Mouse (Mus musculus) MEL (cell line): ENCODE data around the gene Mrnip.

ENCODE experiments used
- GATA1 ChIP-seq: IDR thresholded peaks from 2 replicates; pipeline ENCODE4 v1.6.1; 2011; ENCODE audit warnings: low read depth, low read length, improper control_type of control experiment
- MAFK ChIP-seq: IDR thresholded peaks from 2 replicates; pipeline ENCODE4 v1.6.1; 2011; ENCODE audit warnings: low read depth, mild to moderate bottlenecking, low read length, improper control_type of control experiment, borderline replicate concordance
- MYB ChIP-seq: IDR thresholded peaks from 2 replicates; pipeline ENCODE4 v1.6.1; 2011; ENCODE audit warnings: mild to moderate bottlenecking, low read depth, low read length, improper control_type of control experiment
- POLR2A ChIP-seq, 2 experiments: IDR thresholded peaks; 2 replicates each; pipeline ENCODE4 v1.6.1; 2011 to 2012; ENCODE audit warnings: low read length in 2 of 2, mild to moderate bottlenecking in 2 of 2, control low read depth in 1 of 2, improper control_type of control experiment in 1 of 2, low read depth in 1 of 2, moderate library complexity in 1 of 2; ENCODE audit not compliant: control insufficient read depth in 1 of 2, insufficient read depth in 1 of 2, poor library complexity in 1 of 2
- TCF12 ChIP-seq: IDR thresholded peaks from 2 replicates; pipeline ENCODE4 v1.6.1; 2014; ENCODE audit warnings: low read depth, mild to moderate bottlenecking, inconsistent platforms, low read length, improper control_type of control experiment, moderate library complexity

DNA sequence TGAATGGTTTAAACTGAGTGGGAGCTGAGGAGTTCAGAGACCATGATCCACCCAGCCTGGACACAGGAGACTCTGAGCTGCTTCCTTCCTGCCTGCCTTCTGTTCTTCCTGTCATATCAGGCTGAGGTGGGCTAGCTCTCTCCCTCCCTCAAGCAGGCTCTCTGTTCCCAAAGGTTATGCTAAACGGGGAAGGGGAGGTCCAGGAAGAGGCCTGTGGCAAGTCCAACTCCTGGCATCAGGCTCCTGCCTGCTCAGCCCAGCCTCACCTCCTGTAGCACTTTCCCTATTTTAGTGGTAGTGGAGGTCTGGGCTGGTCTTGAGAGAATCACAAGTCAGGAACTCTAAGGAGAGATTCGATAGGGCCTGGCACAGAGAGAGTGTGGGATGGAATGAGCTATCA is 52.2 kb downstream of the Mrnip start:
- TF ChIP-seq TCF12 = no peak
- TF ChIP-seq GATA1 = no peak
- no peak for TF ChIP-seq POLR2A (IDR thresholded peaks at IDR 0.05; ENCODE audit: control insufficient read depth in 1 of 2, insufficient read depth in 1 of 2, low read depth in 1 of 2, low read length in 2 of 2, poor library complexity in 1 of 2)
- no peak for TF ChIP-seq MAFK
- no peak for TF ChIP-seq MYB
